Mouse (Mus musculus): ENCODE data around the gene Exoc3l4. TPM values are rescaled to one million over a fixed set of nuclear protein-coding genes. Genes with fewer than 3 reads are reported as not detected.

Exoc3l4 gene
- polyA plus RNA-seq (2011; ENCODE audit: insufficient read depth, insufficient read length, low read depth, missing spikeins) = 4.2 and 6.1 TPM in 2 replicates

- Histone ChIP-seq H3K4me1 (ENCODE audit: control insufficient read depth, insufficient read depth, low read length) (no peaks in the 10 kb centered on the region), H3K27me3 (ENCODE audit: control insufficient read depth, insufficient read depth, low read length, poor library complexity, severe bottlenecking) (no peaks in the 10 kb centered on the region), H3K9ac (ENCODE audit: low read depth, poor library complexity, severe bottlenecking) (no peak within 1 kb of the TSS), H3K36me3 (ENCODE audit: control insufficient read depth, insufficient read depth, low read length, poor library complexity, severe bottlenecking) (no peaks in the 10 kb centered on the region), H3K27ac (ENCODE audit: insufficient read depth, low read length) (no peak within 1 kb of the TSS), H3K4me3 (ENCODE audit: low read depth, low read length) (peak within 1 kb of the TSS; percentile 38), H3K9me3 (replicated peaks; ENCODE audit: control insufficient read depth, insufficient read depth, low read length, poor library complexity, severe bottlenecking) (no peaks in the 10 kb centered on the region)
- TF ChIP-seq POLR2A (IDR thresholded peaks at IDR 0.05; ENCODE audit: insufficient read depth, low read length) = no peak
- TF ChIP-seq CTCF (IDR thresholded peaks at IDR 0.05; ENCODE audit: low read depth, low read length) = no peak
- TF ChIP-seq EP300 (IDR thresholded peaks at IDR 0.05; ENCODE audit: insufficient read depth, low read depth, low read length) = no peak
These were observed at the start of gene Exoc3l4 for GRCm38 (mm10) chr12:111416921-111417779. TSS of gene Exoc3l4 (plus strand) at chr12:111417017.

GRCm38 (mm10) chr12:111367065-111367464 is 49.8 kb upstream of the Exoc3l4 start:
- H3K9ac ChIP-seq (ENCODE audit: low read depth, poor library complexity, severe bottlenecking) = no peak overlapping the region
- no peak overlapping the region for H3K27ac ChIP-seq (ENCODE audit: insufficient read depth, low read length)
- H3K36me3 ChIP-seq (ENCODE audit: control insufficient read depth, insufficient read depth, low read length, poor library complexity, severe bottlenecking) = no peaks in the 10 kb centered on the region
- no peaks in the 10 kb centered on the region for H3K4me1 ChIP-seq (ENCODE audit: control insufficient read depth, insufficient read depth, low read length)
- no peaks in the 10 kb centered on the region for H3K27me3 ChIP-seq (ENCODE audit: control insufficient read depth, insufficient read depth, low read length, poor library complexity, severe bottlenecking)
- no peak for TF ChIP-seq CTCF (IDR thresholded peaks at IDR 0.05; ENCODE audit: low read depth, low read length)
- no peak for TF ChIP-seq EP300 (IDR thresholded peaks at IDR 0.05; ENCODE audit: insufficient read depth, low read depth, low read length)
- TF ChIP-seq POLR2A (IDR thresholded peaks at IDR 0.05; ENCODE audit: insufficient read depth, low read length) = no peak
- no peak overlapping the region for H3K4me3 ChIP-seq (ENCODE audit: low read depth, low read length)
- no peaks in the 10 kb centered on the region for H3K9me3 ChIP-seq (replicated peaks; ENCODE audit: control insufficient read depth, insufficient read depth, low read length, poor library complexity, severe bottlenecking)

GRCm38 (mm10) chr12:111370249-111370648 is 46.6 kb upstream of the Exoc3l4 start:
- no peak for TF ChIP-seq POLR2A (IDR thresholded peaks at IDR 0.05; ENCODE audit: insufficient read depth, low read length)
- TF ChIP-seq EP300 (IDR thresholded peaks at IDR 0.05; ENCODE audit: insufficient read depth, low read depth, low read length) = no peak
- peak; percentile 66 for TF ChIP-seq CTCF (IDR thresholded peaks at IDR 0.05; ENCODE audit: low read depth, low read length)
- H3K27me3 ChIP-seq (ENCODE audit: control insufficient read depth, insufficient read depth, low read length, poor library complexity, severe bottlenecking) = no peaks in the 10 kb centered on the region
- no peaks in the 10 kb centered on the region for H3K4me1 ChIP-seq (ENCODE audit: control insufficient read depth, insufficient read depth, low read length)
- no peak overlapping the region for H3K27ac ChIP-seq (ENCODE audit: insufficient read depth, low read length)
- no peaks in the 10 kb centered on the region for H3K36me3 ChIP-seq (ENCODE audit: control insufficient read depth, insufficient read depth, low read length, poor library complexity, severe bottlenecking)
- no peak overlapping the region for H3K9ac ChIP-seq (ENCODE audit: low read depth, poor library complexity, severe bottlenecking)
- no peak overlapping the region for H3K4me3 ChIP-seq (ENCODE audit: low read depth, low read length)
- H3K9me3 ChIP-seq (replicated peaks; ENCODE audit: control insufficient read depth, insufficient read depth, low read length, poor library complexity, severe bottlenecking) = no peaks in the 10 kb centered on the region

- TF ChIP-seq POLR2A (IDR thresholded peaks at IDR 0.05; ENCODE audit: insufficient read depth, low read length) (no peak), EP300 (IDR thresholded peaks at IDR 0.05; ENCODE audit: insufficient read depth, low read depth, low read length) (no peak), CTCF (IDR thresholded peaks at IDR 0.05; ENCODE audit: low read depth, low read length) (no peak)
- no peaks in the 10 kb centered on the region for H3K9me3 ChIP-seq (replicated peaks; ENCODE audit: control insufficient read depth, insufficient read depth, low read length, poor library complexity, severe bottlenecking)
- no peak overlapping the region for H3K27ac ChIP-seq (ENCODE audit: insufficient read depth, low read length)
- no peaks in the 10 kb centered on the region for H3K27me3 ChIP-seq (ENCODE audit: control insufficient read depth, insufficient read depth, low read length, poor library complexity, severe bottlenecking)
- no peak overlapping the region for H3K4me3 ChIP-seq (ENCODE audit: low read depth, low read length)
- H3K36me3 ChIP-seq (ENCODE audit: control insufficient read depth, insufficient read depth, low read length, poor library complexity, severe bottlenecking) = no peaks in the 10 kb centered on the region
- H3K9ac ChIP-seq (ENCODE audit: low read depth, poor library complexity, severe bottlenecking) = no peak overlapping the region
- H3K4me1 ChIP-seq (ENCODE audit: control insufficient read depth, insufficient read depth, low read length) = peaks cover 2% of the 10 kb centered on the region
These were observed 44.9 kb upstream of the Exoc3l4 start for GRCm38 (mm10) chr12:111371905-111372304.

- Histone ChIP-seq H3K4me1 (ENCODE audit: control insufficient read depth, insufficient read depth, low read length) (peaks cover 2% of the 10 kb centered on the region), H3K9ac (ENCODE audit: low read depth, poor library complexity, severe bottlenecking) (no peak overlapping the region), H3K27me3 (ENCODE audit: control insufficient read depth, insufficient read depth, low read length, poor library complexity, severe bottlenecking) (no peaks in the 10 kb centered on the region), H3K4me3 (ENCODE audit: low read depth, low read length) (no peak overlapping the region), H3K36me3 (ENCODE audit: control insufficient read depth, insufficient read depth, low read length, poor library complexity, severe bottlenecking) (no peaks in the 10 kb centered on the region), H3K9me3 (replicated peaks; ENCODE audit: control insufficient read depth, insufficient read depth, low read length, poor library complexity, severe bottlenecking) (no peaks in the 10 kb centered on the region), H3K27ac (ENCODE audit: insufficient read depth, low read length) (no peak overlapping the region)
- TF ChIP-seq POLR2A (IDR thresholded peaks at IDR 0.05; ENCODE audit: insufficient read depth, low read length) (no peak), CTCF (IDR thresholded peaks at IDR 0.05; ENCODE audit: low read depth, low read length) (no peak)
These were observed 43.4 kb upstream of the Exoc3l4 start for GRCm38 (mm10) chr12:111373411-111373810.

GRCm38 (mm10) chr12:111374727-111375126 is 42.1 kb upstream of the Exoc3l4 start:
- Histone ChIP-seq H3K4me1 (ENCODE audit: control insufficient read depth, insufficient read depth, low read length) (peaks cover 2% of the 10 kb centered on the region), H3K4me3 (ENCODE audit: low read depth, low read length) (no peak overlapping the region)

More at GRCm38 (mm10) chr12:111374727-111375126, 42.1 kb upstream of the Exoc3l4 start:
- no peaks in the 10 kb centered on the region for H3K9me3 ChIP-seq (replicated peaks; ENCODE audit: control insufficient read depth, insufficient read depth, low read length, poor library complexity, severe bottlenecking)
- no peak overlapping the region for H3K9ac ChIP-seq (ENCODE audit: low read depth, poor library complexity, severe bottlenecking)
- no peaks in the 10 kb centered on the region for H3K36me3 ChIP-seq (ENCODE audit: control insufficient read depth, insufficient read depth, low read length, poor library complexity, severe bottlenecking)
- H3K27me3 ChIP-seq (ENCODE audit: control insufficient read depth, insufficient read depth, low read length, poor library complexity, severe bottlenecking) = no peaks in the 10 kb centered on the region
- TF ChIP-seq POLR2A (IDR thresholded peaks at IDR 0.05; ENCODE audit: insufficient read depth, low read length) (no peak), EP300 (IDR thresholded peaks at IDR 0.05; ENCODE audit: insufficient read depth, low read depth, low read length) (no peak), CTCF (IDR thresholded peaks at IDR 0.05; ENCODE audit: low read depth, low read length) (no peak)
- H3K27ac ChIP-seq (ENCODE audit: insufficient read depth, low read length) = no peak overlapping the region
